Mouse (Mus musculus) cerebellum, adult 11 months (tissue): ENCODE data around the gene Gm9803.
"Not testable (repeated sequence)": the region's sequence is repeated elsewhere in the genome, so short reads cannot be mapped to it uniquely, and the experiment has no call there.

ENCODE experiments used
- DNase-seq: peaks from one replicate; pipeline ENCODE4 v3.0.0; 2022

Gene Gm9803

DNA sequence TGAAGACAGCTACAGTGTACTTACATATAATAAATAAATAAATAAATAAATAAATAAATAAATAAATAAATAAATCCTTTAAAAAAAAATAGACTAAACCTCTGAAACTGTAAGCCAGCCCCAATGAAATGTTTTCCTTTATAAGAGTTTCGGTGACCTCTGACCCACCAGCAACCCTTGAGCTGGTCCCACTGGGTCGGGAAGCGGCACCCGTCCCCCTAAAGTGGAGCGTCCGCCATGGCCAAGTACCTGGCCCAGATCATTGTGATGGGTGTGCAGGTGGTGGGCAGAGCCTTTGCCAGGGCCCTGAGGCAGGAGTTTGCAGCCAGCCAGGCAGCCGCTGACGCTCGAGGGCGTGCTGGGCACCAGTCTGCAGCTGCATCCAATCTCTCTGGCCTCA lies at the start of gene Gm9803:
TSS of gene Gm9803 (plus strand) at position 154 of the 400 bp plus-strand sequence.
- DNase-seq: not testable (repeated sequence)

DNA sequence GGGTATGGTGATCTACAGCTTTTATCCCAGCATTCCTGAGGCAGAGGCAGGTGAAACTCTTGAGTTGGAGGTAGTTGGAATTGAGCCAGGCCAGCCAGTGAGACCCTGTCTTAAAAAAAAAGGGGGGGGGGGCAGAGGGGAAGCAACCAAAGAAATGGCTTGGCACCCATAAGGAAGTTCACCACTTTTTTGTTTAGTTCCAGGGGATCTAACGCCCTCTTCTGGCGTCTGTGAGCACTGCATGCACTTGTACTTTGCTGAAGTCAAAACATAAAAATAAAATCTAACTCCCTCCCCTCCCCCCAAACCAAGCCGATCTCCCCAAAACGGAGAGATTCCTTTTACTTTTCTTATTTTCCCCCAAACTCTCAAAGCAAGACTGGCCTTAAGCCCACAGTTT lies 48.5 kb upstream of the Gm9803 start:
- peak; percentile 13 for DNase-seq

DNA sequence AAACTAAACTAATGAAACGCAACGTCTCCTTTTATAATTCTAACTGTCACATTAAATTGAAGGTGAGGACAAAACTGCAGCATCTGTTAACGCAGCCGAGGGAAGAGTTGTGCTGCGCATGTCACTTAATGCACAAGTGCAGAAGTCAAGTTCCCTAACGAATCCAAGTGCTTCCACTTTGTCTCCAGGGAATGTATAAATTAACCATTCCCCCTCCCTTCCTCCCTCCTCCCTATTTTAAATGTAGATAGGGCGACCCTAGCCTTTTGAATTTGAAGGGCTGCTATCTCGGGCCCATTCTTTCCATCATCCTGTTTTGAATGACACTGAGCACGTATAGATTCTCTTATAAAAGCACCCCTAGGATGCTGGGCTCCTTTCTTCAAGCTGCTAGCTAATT lies 46.4 kb upstream of the Gm9803 start:
- no peak for DNase-seq

DNA sequence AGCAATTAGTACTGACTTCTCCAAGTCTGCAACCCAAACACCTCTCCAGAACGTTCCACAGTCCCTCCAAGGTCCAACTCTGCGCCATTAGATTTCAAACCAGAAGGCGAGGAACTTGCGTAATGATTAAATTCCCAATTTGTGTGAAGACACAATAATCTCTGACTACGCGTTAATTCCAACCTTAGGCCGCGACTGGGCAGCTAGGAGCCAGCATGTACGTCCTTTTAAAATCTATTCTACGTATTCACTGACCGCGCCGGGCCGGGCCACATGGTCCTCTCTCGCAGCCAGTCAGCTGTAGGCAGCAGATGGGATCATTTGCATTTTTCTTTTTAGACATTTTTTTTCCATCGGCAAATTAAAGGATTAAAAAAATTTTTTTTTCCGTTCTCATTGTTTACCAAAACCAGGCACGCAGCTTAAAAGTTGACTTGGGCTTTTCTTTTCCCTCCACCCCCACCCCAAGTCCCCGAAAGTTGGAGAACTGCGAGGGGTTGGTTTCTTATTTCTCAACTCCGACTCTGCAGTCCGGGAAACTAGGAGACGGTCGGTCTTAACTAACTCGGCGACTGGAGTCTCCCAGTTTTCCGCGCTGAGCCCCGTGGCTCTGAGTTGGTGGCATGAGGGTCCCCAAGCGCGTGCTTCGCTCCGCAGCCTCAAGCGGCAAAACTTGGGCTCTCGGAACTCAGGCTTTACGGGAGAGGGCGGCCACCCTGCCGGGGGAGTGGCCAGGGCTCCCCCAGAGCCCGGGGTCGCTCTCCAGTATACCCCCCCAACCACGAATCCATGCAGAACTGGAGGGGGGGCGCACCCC lies 45.8 kb upstream of the Gm9803 start:
- peak; percentile 4 for DNase-seq

DNA sequence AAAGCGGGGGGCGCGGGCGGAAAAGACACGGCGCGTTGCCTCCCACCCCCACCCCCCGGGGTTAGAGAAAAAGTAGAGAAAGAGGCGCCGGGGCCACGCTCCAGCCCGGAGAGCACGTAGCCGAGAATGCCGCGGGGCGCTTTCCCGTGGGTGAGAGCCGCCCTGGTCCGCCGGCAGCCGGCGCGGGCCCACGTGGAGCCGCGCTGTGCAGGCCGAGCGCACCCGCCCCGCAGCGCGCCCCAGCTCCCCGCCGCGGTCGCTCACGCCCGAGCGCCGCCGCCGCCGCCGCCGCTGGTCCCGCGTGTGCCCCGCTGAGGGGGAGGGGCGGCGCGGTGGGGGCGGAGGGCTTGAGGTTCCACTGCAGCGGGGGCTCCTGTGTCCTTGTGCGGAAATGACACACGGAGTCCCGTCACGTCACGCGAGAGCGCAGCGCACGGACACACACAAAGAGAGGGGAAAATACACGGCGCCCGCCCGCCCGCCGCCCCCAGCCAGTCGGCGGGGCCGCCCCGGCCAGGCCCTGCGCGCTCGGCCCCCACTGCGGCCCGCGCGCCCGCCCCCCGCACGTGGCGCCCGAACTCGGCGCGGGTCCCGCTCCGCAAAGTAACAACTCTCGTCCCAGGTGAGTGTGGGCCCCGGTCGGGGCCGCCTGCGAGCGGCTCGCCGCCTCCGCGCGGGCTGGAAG lies 45.0 kb upstream of the Gm9803 start, which contains the start of gene Bend3:
TSS of gene Bend3 (plus strand) at position 81 of the 685 bp plus-strand sequence.
- peak; percentile 44 for DNase-seq

DNA sequence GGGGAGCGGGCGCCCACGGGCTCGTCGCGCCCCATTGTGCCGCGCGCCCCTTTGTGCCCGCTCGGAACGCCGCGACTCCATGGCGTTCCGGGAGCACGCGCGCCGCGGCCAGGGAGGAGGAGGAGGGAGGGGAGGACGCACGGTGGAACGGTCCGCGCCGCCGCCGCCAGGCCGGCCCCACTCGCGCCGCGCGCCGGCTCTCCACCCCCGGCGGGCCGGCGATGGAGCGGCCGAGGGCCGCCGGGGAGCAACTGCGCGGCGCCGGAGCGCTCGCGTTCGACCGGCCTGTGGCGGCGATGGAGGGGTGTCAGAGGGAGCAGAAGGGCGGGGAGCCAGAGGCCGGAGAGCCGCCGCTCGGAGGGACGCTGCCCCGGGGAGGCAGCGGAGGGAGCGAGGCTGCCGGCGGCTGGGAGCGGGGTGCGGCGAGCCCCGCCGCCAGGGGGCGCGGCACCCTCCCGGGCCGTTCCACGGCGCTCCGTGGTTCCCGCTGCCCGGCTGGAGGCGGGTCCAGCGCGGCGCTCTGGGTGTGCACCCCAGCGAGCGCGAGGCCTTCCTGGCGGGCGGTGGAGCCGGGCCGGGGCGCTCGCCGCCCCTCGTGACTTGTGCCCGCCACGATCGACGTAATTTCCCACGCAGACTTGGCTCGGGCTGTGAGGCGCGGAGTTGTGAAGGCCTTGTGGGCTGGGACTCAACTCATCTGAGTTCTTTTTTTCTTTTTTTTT lies 44.3 kb upstream of the Gm9803 start:
- peak; percentile 66 for DNase-seq

DNA sequence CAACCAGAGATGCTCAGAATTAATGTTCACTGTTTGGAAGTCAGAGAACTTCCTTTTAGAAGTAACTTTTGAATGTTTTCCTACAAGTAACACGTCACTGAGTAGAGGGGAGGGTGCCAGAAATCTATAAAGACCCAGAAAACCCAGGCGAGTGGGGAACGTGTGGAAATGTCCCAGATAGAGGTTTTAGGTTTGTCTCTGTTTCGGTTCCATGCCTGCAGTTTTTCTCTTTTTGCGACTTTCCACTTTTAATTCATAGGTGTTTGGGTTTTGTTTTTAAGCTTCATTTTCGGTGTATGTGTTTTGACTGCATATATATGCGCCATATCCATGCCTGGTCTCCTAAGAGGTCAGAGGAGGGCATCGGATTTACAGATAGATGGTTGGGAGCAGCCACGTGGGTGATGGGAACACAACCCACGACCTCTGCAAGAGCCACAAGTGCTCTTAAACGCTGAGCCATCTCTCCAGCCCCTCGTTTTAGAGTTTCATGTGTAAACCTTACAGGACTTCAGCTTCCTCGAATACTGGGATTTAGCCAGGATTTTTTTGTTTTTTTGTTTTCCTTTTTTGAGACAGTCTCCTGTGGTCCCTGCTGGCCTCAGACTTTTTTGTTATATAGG lies 43.5 kb upstream of the Gm9803 start:
- DNase-seq: no peak

DNA sequence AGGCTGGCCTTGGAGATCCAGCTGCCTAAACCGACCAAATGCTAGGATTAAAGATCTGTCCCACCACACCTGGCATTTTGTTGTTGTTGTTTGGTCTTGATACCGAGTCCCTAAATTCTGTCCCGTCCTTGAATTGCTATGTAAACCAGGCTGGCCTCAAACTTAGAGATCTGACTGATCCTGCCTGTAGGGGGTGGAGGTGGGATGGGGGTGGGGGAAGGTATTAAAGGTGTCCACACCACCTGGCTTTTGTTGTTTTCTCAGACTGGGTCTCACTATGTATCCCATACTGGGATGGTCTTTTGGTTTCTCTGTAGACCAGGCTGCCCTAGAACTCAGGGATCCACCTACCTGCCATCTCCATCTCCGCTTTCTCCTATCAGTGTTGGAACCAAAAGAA lies 42.7 kb upstream of the Gm9803 start:
- no peak for DNase-seq

DNA sequence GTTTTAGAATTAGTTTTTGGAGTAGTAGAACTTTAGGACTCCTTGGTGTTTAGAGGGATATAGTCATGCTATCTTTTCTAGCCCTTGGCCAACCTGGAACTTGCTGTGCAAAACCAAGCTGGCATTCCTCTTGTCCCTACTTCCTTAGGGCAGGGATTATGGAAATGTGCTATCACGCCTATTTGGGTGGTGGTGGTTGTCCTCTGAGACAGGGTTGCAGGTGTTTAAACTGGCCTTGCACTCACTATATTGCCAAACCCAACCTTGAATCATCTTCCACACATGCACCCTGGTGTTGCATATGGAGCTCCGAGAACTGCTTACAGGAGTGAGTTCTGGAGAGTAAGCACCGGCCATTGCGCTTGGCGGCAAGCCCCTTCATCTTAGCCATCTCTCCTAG lies 41.9 kb upstream of the Gm9803 start:
- DNase-seq: no peak

DNA sequence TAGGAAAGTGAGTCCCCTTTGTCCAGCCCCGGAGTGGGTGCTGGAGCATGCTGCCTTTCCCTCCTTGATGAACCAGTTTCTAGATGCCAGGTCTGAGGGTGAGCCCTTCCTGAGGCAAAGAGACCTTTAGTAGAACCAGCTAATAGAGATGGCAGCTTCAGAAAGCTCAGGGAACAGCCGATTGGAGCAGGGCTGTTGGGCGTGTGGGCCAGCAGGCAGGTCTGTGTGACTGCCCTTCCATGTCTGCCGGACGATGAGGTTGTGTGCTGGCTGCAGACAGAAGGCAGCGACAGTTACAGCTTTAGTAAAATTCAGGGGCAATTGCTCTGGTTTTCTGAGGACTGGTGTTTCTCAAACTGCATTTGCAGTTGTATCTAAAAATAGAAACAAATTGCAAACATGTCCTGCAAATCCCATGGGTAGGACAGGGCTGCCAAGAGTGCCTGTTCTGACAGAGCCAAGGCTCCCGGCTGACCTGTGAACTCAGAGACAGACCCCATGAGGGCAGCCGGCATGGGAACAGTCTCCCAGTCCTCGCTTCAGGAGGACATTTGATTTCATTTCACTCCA lies 40.4 kb upstream of the Gm9803 start:
- DNase-seq: no peak

DNA sequence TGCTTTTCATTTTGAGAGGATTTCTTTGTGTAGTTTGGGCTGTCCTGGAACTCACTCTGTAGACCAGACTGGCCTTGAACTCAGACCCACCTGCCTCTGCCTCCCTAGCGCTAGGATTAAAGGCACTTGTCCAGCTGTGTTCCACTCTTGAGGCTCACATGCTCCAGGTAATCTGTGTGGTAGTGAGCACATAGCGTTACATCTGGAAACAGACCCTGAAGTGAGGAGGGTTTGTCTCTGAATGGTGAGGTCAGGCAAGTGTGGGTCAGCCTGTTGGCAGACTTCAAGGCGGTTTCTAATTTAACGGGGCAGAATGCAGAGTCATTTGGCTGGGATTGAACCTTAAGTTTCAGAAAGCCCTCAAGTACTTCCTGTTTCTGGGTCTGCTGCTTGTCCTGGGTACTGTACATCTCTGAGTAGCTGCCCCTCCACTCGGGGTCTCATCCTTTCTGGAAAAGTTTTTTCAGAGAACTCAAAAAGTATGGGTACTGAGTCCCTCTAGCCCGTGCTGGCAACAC lies 38.1 kb upstream of the Gm9803 start:
- DNase-seq: no peak

DNA sequence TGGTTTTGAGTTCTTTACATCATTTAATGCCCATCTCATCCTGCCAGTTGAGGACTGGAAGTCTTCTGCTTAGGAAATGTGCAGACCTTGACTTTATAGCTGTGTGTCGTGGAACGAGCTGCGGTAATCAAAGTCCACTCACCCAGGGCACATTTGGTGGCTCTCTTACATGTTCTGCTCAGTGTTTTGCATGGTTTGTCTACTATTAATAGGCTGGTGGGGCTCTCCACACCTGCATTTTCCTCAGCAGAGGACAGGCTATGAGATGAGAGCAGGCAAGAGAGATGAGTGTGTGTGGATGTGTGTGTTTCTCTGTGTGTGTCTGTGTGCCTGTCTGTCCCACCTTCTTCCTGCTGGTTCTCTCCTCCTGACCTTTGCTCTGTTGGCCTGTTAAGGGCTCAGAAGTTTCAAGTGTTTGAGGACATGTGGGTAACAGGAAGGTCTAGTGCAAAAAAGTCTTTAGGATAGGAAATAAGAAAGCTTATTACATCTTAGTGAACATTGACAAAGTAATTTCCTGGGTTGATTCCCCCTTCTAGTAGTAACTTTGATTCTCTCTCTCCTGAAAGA lies 36.4 kb upstream of the Gm9803 start:
- no peak for DNase-seq

DNA sequence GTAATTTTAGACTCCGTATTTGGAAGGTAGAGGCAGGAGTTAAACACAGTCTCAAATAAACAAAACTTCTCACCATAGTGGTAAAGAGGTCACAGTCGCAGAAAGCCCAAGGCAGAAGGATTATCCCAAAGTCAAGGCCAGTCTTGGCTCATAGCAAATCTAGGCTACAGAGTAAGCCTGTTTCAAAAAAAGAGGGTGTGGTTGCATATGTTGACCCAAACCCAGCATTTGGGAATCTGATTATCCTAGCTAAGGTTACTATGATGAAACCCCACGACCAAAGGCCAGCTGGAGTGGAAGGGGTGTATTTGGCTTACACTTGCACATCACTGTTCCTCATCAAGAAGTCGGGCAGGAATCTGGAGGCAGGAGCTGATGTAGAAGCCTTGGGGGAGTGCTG lies 35.6 kb upstream of the Gm9803 start:
- DNase-seq: no peak

DNA sequence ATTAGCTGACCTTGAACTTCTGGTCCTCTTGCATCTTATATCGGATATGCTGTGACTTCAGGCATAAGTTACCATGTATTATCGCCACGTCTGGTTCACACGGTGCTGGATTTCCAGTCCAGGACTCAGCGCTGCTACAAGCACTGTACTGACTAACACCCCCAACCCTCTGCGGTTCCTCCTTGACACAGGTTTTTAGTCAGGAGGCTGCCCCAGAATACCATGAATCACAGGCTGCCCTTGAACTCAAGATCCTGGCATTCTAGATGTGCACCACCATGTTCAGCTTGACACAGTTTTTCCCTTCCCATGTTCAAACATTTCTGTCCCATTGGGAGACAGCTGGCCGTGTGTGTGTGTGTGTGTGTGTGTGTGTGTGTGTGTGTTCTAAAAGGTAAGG lies 34.7 kb upstream of the Gm9803 start:
- DNase-seq: no peak

DNA sequence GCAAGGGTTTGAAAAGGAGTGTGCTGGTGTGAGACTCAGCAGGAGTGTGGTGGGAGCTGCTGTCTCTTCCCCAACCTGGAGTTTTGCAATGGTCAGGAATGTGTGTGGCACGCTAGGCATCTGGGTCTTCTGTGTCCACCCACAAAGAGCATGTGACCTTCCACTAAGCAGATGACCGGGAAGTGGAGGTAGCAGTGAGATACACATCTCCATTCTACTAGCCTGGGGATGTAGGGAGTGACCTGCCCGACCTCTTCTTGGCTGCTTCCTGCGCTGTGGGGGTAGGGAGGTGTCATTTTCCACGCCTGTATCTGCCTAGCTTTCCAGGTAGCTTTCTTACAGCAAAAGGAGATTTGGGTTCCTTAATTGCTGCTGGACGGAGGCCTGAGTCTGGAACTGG lies 34.3 kb upstream of the Gm9803 start:
- no peak for DNase-seq

DNA sequence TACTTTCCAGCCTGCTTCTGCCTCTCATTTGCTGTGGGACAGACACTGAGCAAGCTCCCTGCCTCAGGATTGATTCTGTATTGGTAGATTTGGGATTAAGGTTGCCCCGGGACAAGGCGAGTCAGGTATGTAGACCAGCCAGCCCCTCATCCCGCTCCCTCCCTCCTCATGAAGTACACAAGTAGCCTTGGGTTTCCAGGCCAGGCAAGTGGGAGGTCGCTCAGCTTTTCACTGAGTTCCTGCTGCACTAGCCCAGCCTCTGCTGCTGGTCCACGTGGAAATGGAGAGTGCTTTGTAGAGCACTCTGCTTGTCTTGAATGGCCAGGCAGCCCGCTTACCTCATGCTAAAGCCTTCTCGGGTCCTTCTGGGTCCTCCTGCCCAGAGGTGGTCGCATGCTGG lies 33.9 kb upstream of the Gm9803 start:
- no peak for DNase-seq

DNA sequence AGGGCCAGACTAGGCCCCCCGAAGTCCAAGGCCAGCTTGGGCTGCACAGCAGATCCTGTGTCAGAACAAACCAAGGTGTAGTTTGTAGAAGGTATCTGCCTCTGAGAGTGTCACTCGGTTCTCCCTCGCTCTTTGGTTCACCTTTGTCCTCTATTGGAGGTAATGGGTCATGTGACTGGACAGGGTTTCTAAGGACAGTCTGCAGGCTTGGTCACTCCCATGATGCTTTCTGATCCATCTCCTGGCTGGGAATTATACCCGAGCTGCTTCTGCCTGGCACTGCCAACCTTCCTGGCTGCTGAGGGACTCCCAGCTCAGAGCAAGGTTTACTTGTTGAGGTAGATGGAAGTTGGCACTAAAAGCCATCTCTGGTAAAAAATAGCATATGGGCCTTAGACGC lies 33.0 kb upstream of the Gm9803 start:
- DNase-seq: no peak

DNA sequence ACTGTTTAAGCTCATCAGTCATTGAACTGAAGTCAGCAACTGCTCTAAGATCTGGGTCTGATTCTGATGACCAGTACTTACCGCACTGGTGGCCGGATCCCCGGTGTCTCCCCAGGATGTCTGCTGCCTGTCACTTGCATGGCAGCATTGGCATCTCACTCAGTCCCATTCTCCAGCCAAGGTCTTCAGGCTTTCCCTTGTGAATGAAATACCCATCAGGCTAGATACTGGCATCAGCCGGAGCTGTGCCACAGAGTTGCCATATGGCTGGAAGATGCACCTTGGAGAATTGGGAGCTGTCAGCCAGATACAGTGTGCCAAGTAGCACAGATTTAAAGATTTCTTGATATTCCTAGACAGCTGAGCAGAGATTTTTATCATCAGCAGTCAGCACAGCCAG lies 21.3 kb upstream of the Gm9803 start:
- peak; percentile 42 for DNase-seq

DNA sequence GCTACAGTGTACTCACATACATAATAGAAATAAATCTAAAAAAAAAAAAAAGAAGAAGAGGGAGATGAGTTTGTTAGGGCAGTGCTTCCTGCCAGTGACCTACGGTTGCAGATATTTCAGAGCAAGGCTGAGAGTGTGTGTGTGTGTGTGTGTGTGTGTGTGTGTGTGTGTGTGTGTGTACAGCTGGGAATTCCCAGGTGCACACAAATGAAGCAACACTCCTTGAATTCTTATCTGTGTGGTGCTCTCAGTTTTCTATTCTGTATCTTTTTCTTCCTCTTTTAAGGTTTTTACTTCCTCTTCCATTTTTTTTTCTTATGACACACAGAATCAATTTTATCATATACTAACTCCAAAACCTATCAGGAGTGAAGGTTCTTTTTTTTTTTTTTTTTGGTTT lies 19.6 kb upstream of the Gm9803 start:
- DNase-seq: no peak

DNA sequence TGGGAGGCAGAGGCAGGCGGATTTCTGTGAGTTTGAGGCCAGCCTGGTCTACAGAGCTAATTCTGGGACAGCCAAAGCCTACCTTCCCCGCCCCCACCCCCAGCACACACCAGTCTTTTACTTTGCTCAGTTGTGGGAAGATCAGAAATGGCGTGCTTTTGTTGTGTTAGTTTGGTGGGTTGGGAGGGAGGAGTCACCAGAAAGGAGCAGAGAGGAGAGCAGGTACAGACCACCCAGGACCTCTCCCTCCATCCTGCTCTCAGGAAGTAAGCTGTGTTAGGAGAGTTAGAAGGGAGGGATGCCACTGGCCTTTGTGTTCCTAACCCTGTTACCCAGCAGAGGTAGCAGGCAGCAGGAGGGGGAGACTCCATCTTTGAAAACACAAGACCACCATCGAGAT lies 16.8 kb upstream of the Gm9803 start:
- no peak for DNase-seq

DNA sequence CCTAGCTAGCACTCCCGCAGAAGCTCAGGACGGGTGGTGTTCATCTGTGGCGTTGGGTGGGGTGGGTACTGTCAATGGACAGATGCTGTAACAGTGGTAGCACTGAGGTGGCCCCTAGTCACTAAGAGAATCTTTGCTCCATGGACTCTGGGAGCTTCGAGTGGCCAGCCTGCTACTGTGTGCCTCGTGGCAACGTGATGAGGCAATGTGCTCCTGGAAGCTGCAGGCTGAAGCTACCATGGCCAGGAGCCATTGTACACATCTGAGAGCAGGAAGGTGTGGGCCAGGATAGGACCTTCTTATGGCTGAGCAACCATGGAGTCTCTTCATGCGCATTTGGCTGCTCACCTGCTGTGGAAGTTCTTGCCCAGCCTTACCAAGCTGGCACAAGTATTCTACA lies 14.7 kb upstream of the Gm9803 start:
- DNase-seq: no peak

DNA sequence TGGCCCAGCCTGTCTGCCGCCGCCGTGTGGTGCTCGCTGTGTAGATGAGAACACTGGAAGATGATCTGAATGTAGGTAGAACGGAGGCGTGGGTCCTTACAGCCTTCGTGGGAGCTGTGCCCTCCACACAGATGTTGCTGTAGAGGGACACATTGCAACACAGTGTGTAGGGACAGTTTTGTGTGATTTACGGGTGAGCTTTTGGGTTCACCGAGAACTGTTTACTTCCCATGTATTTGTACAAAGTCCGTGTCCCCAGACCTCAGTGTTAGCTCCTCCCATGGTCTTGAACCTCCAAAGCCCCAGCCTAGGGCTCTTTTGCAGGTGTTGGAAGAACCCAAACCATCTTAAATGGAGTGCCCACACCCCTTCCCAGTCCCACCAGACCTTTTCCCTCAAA lies 10.9 kb upstream of the Gm9803 start:
- no peak for DNase-seq
